Mouse (Mus musculus): Measurements from ENCODE around the gene Olfr1378.

Gene Olfr1378

DNA sequence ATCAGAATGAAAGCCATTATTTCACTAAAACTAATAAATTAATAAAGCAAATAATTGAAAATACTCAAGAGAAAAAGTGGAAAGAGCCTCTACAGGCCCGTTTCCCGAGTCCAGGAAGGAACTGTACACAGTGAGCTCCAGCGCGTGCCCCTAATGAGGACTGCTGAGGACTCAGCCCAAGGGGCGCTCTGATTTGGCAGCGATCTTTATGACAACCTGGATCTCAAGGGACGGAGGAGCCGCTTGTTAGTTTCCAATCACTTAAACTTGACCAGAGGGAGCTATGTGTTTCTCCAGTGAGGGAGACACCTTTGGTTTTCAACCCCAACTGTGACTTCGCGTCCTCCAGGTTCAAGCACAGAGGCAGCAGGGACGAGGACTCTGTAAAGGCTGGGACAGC, at the start of gene Olfr1378:
Olfr1378 (plus strand) TSS at position 301 of the 400 bp plus-strand sequence.
- no peak for ATAC-seq (ENCODE audit: low TSS enrichment)

DNA sequence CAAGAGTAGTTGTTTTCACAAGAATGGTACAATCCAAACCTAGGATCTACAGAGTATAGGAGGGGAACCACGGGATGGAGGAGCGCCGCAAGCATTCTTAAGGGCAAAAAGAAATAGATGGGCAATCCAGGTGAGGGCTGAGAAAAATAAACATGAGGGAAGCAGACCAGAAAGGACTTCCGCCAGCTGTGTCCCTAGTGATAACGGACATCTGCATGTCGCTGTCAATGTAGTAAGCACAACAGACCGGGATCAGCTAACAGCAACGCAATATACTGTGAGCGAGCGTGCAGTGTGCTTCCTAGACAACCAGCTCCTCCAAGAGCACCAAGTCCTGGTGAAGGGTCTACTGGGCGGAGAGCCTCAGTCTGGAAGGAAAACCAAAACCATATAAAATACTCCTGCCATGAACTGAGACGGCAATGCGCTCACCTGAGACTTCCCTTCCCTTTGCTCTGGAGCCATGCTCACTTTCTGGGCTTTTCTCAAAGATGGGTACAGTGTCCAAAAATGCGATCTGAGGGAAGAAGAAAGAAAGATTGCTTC, 35.8 kb upstream of the Olfr1378 start:
- ATAC-seq (ENCODE audit: low TSS enrichment) = peak; percentile 51; the same call in 1 of the 2 replicates

DNA sequence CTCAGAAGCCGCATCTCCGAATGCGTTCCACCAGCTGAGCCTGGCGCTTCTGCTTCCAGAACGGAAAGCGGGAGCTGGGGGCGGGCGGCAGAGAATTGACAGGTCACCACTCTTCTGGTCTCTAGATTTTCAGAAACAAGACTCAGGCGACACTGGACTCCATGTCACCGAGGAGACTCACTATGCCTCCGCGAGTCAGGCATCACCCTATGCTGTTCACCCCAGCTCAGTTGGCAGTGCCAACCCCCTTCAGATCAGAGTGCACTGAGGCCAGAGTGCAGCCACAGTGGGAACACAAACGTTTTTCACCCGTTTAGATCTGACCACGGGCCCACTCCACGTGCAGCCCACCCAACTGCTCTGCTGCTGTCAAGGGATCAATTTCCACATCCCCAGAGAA, 35.3 kb upstream of the Olfr1378 start:
- ATAC-seq (ENCODE audit: low TSS enrichment) = peak; percentile 58

DNA sequence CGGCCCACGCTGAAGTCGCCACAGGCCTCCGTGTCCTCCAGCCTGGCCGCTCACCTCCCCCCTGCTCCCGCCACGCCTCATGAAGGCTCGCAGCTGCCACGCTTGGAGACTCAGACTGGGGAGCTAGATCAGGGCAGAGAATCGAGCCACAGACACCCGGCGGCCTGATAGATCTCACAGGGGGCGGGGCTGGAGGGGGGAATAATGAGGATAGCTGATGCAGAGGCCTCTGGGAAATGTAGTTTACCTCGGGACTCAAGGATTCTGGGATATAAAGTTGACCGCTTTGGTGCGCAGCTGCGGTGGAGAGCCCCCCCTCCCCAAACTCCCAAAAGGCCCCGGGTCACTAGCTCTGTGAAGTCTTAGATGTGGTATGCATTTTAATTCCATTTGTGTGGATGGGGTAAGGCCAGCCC, 34.9 kb upstream of the Olfr1378 start, which contains the start of gene Zfp354b:
Zfp354b (minus strand) TSS at position 183 of the 416 bp plus-strand sequence.
- peak; percentile 97 for ATAC-seq (ENCODE audit: low TSS enrichment)

DNA sequence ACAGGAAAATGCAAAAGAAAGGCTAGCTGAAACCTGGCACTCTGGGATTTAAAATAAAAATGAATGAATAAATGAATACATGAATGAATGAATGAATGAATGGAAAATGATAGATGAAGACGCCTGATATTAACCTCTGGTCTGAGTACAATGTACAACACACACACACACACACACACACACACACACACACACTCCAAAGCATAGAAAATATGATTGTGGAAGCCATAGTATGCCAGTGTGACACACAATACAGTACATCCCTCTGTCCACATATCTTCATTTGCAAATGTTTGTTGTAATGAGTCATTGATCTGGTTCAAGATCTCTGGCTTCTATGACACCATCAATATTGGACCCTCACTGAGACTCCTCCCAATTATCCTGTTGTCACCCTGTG, 34.3 kb upstream of the Olfr1378 start:
- no peak for ATAC-seq (ENCODE audit: low TSS enrichment)

DNA sequence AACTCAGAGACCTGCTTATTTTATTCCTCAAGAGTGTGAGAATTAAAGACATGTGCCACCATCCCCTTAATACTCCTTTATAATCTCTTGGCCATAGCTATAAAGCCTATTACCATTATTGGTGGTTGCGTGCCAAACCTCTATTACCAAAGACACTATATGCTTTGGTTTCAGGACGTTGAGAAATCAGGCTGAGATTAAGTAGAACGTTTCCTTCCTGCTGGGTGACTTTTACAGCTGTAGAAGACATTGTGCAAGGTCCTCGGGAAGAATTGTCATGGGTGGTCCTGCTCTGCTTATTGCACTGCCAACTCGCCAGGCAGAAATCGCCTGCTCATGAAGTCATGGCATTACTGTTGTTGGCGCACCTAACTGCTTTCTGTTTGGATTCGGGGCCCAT, 27.9 kb upstream of the Olfr1378 start:
- ATAC-seq (ENCODE audit: low TSS enrichment) = no peak

DNA sequence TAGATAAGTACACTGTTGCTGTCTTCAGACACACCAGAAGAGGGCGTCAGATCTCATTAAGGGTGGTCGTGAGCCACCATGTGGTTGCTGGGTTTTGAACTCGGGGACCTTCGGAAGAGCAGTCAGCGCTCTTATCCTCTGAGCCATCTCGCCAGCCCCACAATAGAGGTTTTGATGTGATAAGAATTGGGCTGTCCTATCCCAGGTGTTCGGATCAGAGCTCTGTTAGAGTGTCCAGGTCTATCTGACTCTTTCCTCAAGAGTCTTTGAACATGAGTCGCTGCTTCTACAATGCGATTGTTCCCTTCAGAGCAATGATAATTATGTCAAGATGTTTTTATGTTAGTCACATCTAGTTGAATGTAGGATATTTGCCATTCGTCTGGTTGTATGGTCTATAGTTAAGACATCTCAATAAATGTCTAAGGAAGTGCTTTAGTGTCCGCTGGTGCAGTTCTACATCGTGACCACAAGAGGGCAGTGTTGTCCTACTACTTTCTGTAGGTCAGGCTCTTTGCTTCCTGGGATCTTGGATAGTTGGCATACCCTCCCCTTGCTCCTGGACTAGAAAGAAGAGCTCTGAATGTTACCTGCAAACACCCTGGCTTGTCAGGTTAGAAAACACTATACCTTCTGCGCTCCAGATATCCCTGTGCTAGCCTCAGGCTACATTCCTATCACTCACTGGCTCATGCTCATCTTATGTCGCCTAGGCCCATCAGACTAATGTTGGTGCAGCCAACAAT, 26.5 kb upstream of the Olfr1378 start:
- ATAC-seq (ENCODE audit: low TSS enrichment) = peak; percentile 82

DNA sequence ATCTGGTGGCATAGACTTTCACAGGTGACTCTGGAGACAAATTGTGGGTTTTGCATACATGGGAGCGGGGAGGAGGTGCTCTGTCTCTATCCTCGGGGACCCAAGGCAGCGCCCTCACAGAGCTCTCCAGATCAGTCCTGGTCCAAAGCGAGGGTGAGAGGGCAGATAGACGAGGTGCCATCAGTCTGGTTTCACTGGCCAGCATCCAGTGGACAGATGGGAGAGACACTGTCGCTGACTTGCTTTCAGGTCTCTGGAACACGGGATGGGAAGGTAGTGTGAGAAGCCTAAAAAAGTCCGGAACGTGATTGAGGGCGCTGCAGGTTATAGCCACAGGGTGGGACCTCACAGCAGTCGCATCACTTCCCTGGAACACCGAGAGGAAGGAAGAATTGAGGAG, 23.9 kb upstream of the Olfr1378 start:
- no peak for ATAC-seq (ENCODE audit: low TSS enrichment)

DNA sequence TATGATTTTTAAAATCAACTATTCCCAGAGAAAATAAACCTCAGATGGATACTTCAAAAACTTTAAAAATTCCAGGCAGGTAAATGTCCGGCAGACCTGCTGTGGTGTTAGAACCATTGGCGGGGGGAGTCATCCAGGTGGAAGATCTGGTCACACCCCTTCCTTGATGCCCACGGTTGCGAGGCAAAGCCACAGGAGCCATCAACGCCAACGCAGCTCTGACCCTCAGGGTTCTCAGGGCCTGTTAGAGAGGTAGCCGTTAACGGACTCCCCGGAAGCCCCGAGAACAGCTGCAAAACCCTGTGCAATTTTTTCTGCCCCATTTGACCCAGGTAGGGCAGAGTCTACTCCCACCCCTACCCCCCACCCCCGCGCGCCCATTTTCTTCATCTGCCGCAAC, 22.8 kb upstream of the Olfr1378 start, which contains the start of gene 4933414I15Rik:
4933414I15Rik (minus strand) TSS at position 260 of the 400 bp plus-strand sequence.
- ATAC-seq (ENCODE audit: low TSS enrichment) = no peak

DNA sequence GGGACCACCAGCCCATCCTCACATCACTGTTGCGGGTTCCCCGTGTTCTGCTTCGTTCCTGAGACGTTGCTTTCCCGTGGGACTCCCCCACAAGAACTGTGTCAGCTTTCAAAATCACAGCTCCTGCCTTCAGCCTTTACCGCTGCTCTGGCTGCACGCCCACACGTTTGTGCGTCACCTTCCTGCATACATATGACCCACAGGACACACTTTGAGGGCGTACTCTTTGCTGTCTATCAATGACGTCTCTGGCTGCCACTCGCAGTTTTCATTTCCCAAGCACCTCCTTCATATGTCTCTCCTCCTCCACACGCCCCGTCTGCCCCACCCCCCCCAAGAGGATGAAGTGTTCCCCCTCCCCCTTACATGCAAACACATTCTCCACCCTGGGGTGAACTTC, 14.0 kb upstream of the Olfr1378 start:
- peak; percentile 94 for ATAC-seq (ENCODE audit: low TSS enrichment)

DNA sequence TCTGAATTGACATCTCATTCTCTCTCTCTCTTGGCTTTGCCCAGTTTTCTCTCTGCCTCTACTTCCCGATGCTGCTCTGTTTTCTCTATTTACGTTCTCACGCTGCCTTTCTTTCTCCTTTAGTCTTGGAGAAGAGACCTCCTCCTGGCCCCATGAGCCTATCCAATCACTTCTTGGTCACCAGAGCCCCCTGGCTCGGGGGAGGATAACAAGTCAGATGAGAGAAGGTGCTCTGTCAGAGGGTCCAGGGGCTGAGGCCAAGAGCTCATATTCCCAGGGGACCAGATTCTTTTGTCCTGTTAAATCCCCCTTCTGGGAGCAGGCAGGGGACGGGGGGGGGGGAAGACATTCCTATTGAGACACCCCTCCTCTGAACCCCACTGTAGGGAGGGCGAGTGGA, 12.7 kb upstream of the Olfr1378 start, which contains the start of gene Prop1:
Prop1 (minus strand) TSS at position 101 of the 400 bp plus-strand sequence.
- ATAC-seq (ENCODE audit: low TSS enrichment) = no peak

DNA sequence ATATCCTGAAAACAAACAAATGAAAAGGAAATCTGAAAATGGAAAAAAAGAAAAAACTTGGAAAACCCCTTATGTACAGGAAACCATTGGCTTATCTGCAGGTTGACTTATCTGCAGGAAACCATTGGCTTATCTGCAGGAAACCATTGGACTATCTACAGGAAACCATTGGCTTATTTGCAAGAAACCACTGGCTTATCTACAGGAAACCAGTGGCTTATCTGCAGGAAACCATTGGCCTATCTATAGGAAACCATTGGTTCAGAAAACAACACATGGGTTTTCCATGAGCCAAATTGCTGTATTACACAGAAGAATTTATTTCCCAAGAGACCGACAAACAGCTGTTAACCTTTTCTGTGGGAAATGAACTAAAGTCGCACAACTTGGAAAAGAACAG, 1.4 kb upstream of the Olfr1378 start:
- ATAC-seq (ENCODE audit: low TSS enrichment) = no peak

DNA sequence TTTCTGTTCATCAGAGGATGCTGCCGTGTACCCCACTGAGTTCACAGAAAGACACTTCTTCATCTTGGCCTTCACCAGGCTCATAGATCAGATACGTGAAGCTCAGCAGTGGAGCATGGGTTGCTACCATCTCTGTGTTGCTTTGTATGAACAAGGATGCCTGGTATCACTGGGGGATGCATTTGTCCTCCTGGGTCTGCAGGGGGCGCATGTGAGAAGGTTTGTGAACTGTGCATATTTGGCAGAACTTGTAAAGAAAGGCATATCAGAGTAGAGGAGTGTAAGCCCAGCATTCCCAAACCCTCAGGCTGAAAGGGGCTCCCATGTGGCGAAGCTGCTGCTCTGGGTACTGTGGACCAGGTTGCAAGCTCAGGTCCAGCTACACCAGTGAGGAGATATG, 10.9 kb downstream of the Olfr1378 start:
- no peak for ATAC-seq (ENCODE audit: low TSS enrichment)

DNA sequence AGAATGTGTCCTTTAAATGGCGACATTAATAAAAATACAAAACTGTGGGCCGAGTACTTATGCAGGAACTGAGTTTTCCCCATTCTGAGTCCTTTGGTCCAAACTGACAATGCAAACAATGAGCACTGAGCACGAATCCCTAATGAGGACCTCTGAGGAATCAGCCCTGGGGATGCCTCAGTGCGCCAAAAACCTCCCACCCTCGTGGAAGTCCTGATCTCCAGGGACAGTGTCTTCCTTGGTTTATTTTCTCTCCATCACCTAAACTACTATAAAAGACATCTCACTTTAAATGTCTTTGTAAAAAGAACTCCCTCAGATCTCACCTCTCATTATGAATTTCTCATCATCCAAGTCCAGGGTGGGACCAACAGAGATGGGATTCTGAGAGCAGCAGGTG, 15.3 kb downstream of the Olfr1378 start, which contains the start of gene Olfr1377:
Olfr1377 (plus strand) TSS at position 301 of the 400 bp plus-strand sequence.
- no peak for ATAC-seq (ENCODE audit: low TSS enrichment)

DNA sequence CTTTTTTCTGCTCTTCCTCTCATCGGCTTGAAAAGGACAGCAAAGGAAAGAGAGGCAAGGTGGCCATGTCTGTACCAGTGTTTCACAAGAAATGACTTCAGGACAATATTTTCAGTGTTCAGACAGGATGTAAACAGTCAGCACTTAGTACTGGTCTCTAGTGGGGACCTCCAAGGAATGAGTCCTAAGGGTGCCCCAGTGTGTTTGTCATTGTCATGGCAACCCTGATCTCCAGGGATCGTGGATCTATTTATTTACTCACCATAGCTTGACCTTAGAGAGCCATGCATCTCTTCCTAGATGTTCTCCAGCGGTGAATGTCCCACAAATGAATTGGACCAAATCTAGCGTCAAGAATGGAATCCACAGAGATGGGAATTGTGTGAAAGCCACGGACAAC, 37.0 kb downstream of the Olfr1378 start, which contains the start of gene Olfr51:
Olfr51 (plus strand) TSS at position 301 of the 400 bp plus-strand sequence.
- no peak for ATAC-seq (ENCODE audit: low TSS enrichment)

DNA sequence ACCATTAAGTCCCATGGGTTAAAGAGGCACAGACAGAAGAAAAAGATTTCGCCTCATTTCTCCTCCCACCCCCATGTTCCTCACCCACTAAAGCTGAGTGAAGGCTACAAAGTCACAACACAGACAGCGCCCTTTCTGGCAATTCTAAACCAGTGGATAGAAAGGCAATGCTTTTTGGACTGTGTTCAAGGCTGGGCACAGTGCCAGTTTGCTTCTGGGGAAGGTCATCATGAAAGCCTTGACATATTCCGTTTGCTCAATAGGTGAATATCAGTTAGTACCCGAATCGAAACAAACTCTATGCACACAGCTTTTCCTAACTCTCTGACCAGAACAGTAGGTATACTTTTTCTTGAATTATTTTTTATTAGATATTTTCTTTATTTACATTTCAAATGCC, 45.5 kb downstream of the Olfr1378 start:
- no peak for ATAC-seq (ENCODE audit: low TSS enrichment)

DNA sequence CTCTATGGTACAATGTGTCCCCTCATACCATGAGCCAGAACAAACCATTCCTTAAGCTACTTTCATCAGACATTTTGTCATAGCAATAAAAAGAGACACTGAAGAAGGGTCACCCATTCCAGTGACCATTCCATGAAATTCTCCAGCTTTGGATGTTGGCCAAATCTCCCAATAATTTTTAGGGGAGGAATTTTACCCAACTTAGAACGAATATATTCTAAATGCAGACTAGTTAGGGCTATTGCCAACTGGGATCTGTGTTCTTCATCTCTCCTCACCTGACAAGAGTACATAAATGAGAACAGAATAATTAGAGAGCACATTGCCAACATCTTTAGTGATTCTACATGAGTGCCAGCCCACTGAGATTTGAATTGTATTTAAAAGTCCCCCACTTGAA, 47.6 kb downstream of the Olfr1378 start, which contains the start of gene Olfr54:
Olfr54 (plus strand) TSS at position 301 of the 400 bp plus-strand sequence.
- ATAC-seq (ENCODE audit: low TSS enrichment) = no peak

DNA sequence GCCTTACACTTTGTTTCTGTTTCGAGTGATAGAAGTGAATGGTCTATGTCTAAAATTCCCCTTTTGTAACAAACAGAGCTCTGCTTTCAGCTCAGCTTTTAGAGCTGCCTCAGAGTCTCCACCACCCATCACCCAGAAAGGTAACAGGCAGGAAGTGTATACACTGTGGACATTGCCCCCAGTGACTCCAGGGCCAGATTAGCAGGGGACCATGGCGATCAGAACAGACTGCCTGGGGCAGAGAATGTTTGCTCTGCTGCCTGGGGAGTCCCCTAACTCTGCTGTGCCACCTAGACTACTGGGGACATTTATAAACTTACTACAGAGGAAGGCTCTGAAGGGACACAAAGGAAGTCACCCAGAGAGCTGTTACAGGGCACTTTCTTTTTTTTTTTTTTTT, 50.0 kb downstream of the Olfr1378 start:
- ATAC-seq (ENCODE audit: low TSS enrichment) = no peak
